Mouse (Mus musculus): Measurements from ENCODE around the gene Wsb1. TPM values are rescaled to one million over a fixed set of nuclear protein-coding genes. Genes with fewer than 3 reads are reported as not detected.

The Wsb1 gene
- polyA plus RNA-seq, 1 experiment from 2014 or later: 565 TPM

Other genes with a start within 250 kb of the Wsb1 start
- gene Ksr1, start 108.3 kb downstream of the Wsb1 start, polyA plus RNA-seq (2016; fragmentation: Nextera tagmentation; extraction: Ambion mirVana): 3.7 and 5.7 TPM in 2 replicates
- 0.38 TPM in 1 of 2 replicates, not detected in the other for gene Gm9964, start 42.2 kb upstream of the Wsb1 start, polyA plus RNA-seq (2016; fragmentation: Nextera tagmentation; extraction: Ambion mirVana)
- gene Nf1, start 85.0 kb upstream of the Wsb1 start, polyA plus RNA-seq (2016; fragmentation: Nextera tagmentation; extraction: Ambion mirVana): 8.2 and 9.0 TPM in 2 replicates
- gene Omg, start 249.4 kb upstream of the Wsb1 start, polyA plus RNA-seq (2016; fragmentation: Nextera tagmentation; extraction: Ambion mirVana): 0.61 and 0.72 TPM in 2 replicates